Mouse (Mus musculus) mouse embryonic stem cell (cell line): ENCODE measurements around the gene Rpl35.

Experiments used
- in situ Hi-C, 2 experiments: fragments of 300-500 bp; cut with MboI; formaldehyde crosslinking; loops; 1 replicate in 1 of 2; 3 replicates in 1 of 2; pipeline ENCODE4 v1.14.3; 2019 to 2020; ENCODE audit warnings: low sequenced_read_pairs in 2 of 2, low pct_unique_long_range_greater_than_20kb in 1 of 2, mixed read lengths in 1 of 2; ENCODE audit not compliant: unreplicated experiment in 1 of 2

Rpl35 gene

GRCm38 (mm10) chr2:38999910-39000586, 5.4 kb downstream of the Rpl35 start:
- in situ Hi-C loops, result loop anchor here (5.0 kb wide), 1 partner anchor 68 kb away; the partner anchor contains the start of gene Olfml2a (in 2 of the 2)

GRCm38 (mm10) chr2:38999381-38999780, 6.0 kb downstream of the Rpl35 start:
- in situ Hi-C loops, result loop anchor here (5.0 kb wide), 1 partner anchor 67 kb away; the partner anchor contains the start of gene Olfml2a (in 2 of the 2)

GRCm38 (mm10) chr2:38997386-38998374, 7.7 kb downstream of the Rpl35 start, which contains the start of gene Wdr38:
Gene Wdr38, plus strand, starts transcription at chr2:38997476.
- in situ Hi-C loops, result loop anchor here (5.0 kb wide), 1 partner anchor 65 kb away; the partner anchor contains the start of gene Olfml2a (in 2 of the 2)

GRCm38 (mm10) chr2:38992452-38992851, 13.0 kb downstream of the Rpl35 start:
- in situ Hi-C loops, result no loop called here

GRCm38 (mm10) chr2:38992004-38992403, 13.4 kb downstream of the Rpl35 start:
- in situ Hi-C loops, result no loop called here

GRCm38 (mm10) chr2:38988929-38989328, 16.5 kb downstream of the Rpl35 start:
- in situ Hi-C loops, result no loop called here

- in situ Hi-C loops, result no loop called here
These were observed 17.5 kb downstream of the Rpl35 start for GRCm38 (mm10) chr2:38987803-38988510.

GRCm38 (mm10) chr2:38987371-38987770, 18.1 kb downstream of the Rpl35 start:
- in situ Hi-C loops, result no loop called here

- in situ Hi-C loops, result no loop called here
These were observed 18.8 kb downstream of the Rpl35 start for GRCm38 (mm10) chr2:38986580-38986979.

GRCm38 (mm10) chr2:38983456-38983855, 22.0 kb downstream of the Rpl35 start:
- in situ Hi-C loops, result no loop called here

GRCm38 (mm10) chr2:38977837-38978236, 27.6 kb downstream of the Rpl35 start:
- in situ Hi-C loops, result no loop called here

GRCm38 (mm10) chr2:38975941-38976805, 29.3 kb downstream of the Rpl35 start:
- in situ Hi-C loops, result no loop called here

- in situ Hi-C loops, result no loop called here
These were observed 30.2 kb downstream of the Rpl35 start for GRCm38 (mm10) chr2:38975181-38975580.

GRCm38 (mm10) chr2:38974171-38974570, 31.3 kb downstream of the Rpl35 start:
- in situ Hi-C loops, result no loop called here

- in situ Hi-C loops, result no loop called here
These were observed 31.7 kb downstream of the Rpl35 start for GRCm38 (mm10) chr2:38973701-38974100.

GRCm38 (mm10) chr2:38973223-38973622, 32.2 kb downstream of the Rpl35 start:
- in situ Hi-C loops, result no loop called here

GRCm38 (mm10) chr2:38970057-38970456, 35.4 kb downstream of the Rpl35 start:
- in situ Hi-C loops, result no loop called here

- in situ Hi-C loops, result no loop called here
These were observed 35.8 kb downstream of the Rpl35 start for GRCm38 (mm10) chr2:38969650-38970049.
